Mouse (Mus musculus): ENCODE data around the gene Atp10a.

DNA sequence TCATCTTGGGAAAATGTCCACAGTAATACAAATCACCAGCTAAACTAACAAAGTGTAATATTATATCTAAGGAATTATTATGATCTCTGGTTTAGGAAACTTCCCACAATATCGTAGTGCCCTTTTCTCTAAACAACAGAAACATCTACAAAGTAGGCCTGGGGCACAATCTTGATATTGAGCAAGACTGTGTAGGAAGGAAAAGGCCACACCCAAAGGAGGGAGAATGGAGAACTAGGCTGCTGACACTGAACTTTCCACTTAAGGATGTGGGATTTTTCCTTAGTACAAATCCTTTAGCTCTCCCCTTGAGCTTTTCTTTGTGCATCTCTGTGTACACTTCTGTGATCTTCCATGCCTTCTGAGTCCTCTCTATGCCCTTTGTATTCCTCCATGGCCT, 22.3 kb upstream of the Atp10a start:
- TF ChIP-seq POLR2A (IDR thresholded peaks at IDR 0.05; ENCODE audit: borderline replicate concordance, extremely low read depth, insufficient read depth, insufficient read length, poor library complexity, severe bottlenecking) (no peak), CTCF (IDR thresholded peaks at IDR 0.05; ENCODE audit: borderline replicate concordance, extremely low read depth, insufficient read depth, insufficient read length) (no peak)

Measured in brain, embryonic 14.5 days (tissue).